Mouse (Mus musculus) ES-Bruce4 (cell line): ENCODE measurements around the gene Lsm3. TPM values are rescaled to one million over a fixed set of nuclear protein-coding genes. Genes with fewer than 3 reads are reported as not detected.
"Not testable (repeated sequence)": the region's sequence is repeated elsewhere in the genome, so short reads cannot be mapped to it uniquely, and the experiment has no call there.

ENCODE experiments used
- H3K27ac ChIP-seq: 2 replicates; pipeline ENCODE4 v1.5.1; 2012; ENCODE audit warnings: low read length, inconsistent platforms; ENCODE audit not compliant: insufficient read depth
- H3K27me3 ChIP-seq: 2 replicates; pipeline ENCODE4 v1.6.1; 2012; ENCODE audit warnings: mild to moderate bottlenecking, low read length, inconsistent platforms; ENCODE audit not compliant: control insufficient read depth, poor library complexity, insufficient read depth, severe bottlenecking
- H3K36me3 ChIP-seq: 2 replicates; pipeline ENCODE4 v1.6.1; 2012; ENCODE audit warnings: inconsistent platforms, mild to moderate bottlenecking, low read length, moderate library complexity; ENCODE audit not compliant: control insufficient read depth, poor library complexity, insufficient read depth, severe bottlenecking
- H3K4me1 ChIP-seq: one replicate; pipeline ENCODE4 v1.8.1; 2011; ENCODE audit warnings: low read length; ENCODE audit not compliant: control insufficient read depth, insufficient read depth
- H3K4me3 ChIP-seq: 2 replicates; pipeline ENCODE4 v1.5.1; 2011; ENCODE audit warnings: low read depth, mild to moderate bottlenecking, low read length
- H3K9ac ChIP-seq: 2 replicates; pipeline ENCODE4 v1.6.1; 2012; ENCODE audit warnings: low read depth, mild to moderate bottlenecking, inconsistent platforms; ENCODE audit not compliant: poor library complexity, severe bottlenecking
- H3K9me3 ChIP-seq: replicated peaks from 2 replicates; pipeline ENCODE4 v1.6.1; 2012; ENCODE audit warnings: mild to moderate bottlenecking, low read length, inconsistent platforms; ENCODE audit not compliant: control insufficient read depth, poor library complexity, insufficient read depth, severe bottlenecking
- CTCF ChIP-seq: IDR thresholded peaks from one replicate; pipeline ENCODE4 v1.8.1; 2011; ENCODE audit warnings: low read depth, low read length
- EP300 ChIP-seq: IDR thresholded peaks from 2 replicates; pipeline ENCODE4 v1.6.1; 2011; ENCODE audit warnings: low read depth, low read length; ENCODE audit not compliant: insufficient read depth
- POLR2A ChIP-seq: IDR thresholded peaks from one replicate; pipeline ENCODE4 v1.8.1; 2011; ENCODE audit warnings: low read length; ENCODE audit not compliant: insufficient read depth
- polyA plus RNA-seq: library from polyadenylated mRNA; stranded (reverse); fragments of >200 nt; gene quantifications from 2 replicates; pipeline ENCODE4 v1.2.4, GENCODE M21; 2011; ENCODE audit warnings: low read depth; ENCODE audit not compliant: missing spikeins, insufficient read depth, insufficient read length

Lsm3 gene
- polyA plus RNA-seq: 188 and 207 TPM in 2 replicates

DNA sequence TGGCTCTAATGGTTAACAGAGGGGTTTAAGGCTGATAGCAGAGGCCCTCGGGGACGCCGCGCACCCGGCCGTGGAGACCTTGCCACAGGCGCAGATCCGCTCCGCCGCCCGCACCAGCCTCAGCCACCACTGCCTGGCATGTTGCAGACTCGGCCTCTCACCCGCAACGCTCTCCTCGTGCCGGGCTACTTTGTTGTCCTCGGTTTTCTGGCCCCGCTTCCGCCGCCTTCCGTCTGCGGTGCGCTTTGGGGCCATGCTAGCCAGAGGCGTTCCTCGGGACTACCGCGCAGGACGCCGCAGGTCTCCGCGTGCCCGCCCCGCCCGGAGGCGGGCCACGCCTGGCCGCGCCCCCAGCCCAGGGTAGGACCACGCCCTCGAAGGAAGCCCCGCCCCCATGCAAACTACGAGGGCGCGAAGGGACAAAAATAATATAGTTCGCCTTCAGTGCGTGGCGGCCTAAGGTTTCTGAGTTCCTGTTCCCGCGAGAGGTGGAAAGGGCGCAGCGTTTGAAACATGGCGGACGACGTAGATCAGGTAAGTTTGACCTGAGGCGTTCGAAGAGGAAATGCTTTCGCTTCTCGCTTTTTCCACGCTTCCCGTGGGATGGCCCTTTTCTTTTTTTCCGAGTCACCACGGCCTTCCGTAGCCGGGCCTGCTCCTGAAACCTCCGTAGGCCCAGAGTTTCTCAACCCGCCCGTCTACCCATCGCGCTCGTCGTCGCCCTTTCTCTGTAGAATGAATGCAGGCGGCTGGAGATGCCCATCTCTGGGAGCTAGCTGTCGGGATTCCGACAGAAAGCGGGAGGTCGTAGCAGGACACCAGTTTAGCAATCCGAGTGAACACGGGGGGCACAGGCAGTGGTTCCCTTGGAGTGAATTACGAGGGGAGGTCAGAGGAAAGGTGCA lies at the start of gene Lsm3, which contains the start of gene Xpc:
Gene Lsm3 (plus strand): TSS at position 384 of the 905 bp plus-strand sequence.
Gene Xpc (minus strand): TSS at position 344 of the 905 bp plus-strand sequence.
- Histone ChIP-seq H3K27me3 (no peaks in the 10 kb centered on the region), H3K4me3 (peak within 1 kb of the TSS; percentile 99), H3K36me3 (peaks cover 33% of the 10 kb centered on the region), H3K9ac (peak within 1 kb of the TSS; percentile 96), H3K9me3 (no peaks in the 10 kb centered on the region), H3K4me1 (no peaks in the 10 kb centered on the region), H3K27ac (peak within 1 kb of the TSS; percentile 17; the same call in 1 of the 2 replicates)
- TF ChIP-seq POLR2A (peak; percentile 73), EP300 (peak; percentile 30; the same call in 1 of the 2 replicates), CTCF (no peak)

DNA sequence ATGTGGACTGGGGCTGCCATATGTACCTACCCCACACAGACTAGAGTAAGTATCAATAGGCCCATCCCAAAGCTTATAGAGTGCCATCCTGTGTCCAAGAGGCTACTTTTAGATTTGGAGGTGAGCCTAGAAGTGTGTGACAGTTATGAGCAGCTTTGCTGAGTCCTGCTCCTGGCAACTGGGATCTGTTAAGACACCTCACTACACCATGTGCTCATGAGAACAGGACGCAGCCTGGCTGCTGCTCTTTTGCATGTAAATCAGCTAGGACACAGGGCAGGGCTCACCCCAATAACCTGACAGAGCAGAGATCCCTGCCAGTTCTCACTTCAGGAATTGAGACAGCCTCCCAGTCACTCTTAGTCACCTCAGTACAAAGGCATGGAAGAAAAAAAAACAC lies 48.6 kb upstream of the Lsm3 start:
- H3K4me3 ChIP-seq: no peak overlapping the region
- no peaks in the 10 kb centered on the region for H3K9me3 ChIP-seq
- TF ChIP-seq EP300 (no peak), POLR2A (no peak), CTCF (no peak)
- no peak overlapping the region for H3K9ac ChIP-seq
- H3K4me1 ChIP-seq: peaks cover 7% of the 10 kb centered on the region
- H3K27me3 ChIP-seq: no peaks in the 10 kb centered on the region
- peaks cover 43% of the 10 kb centered on the region for H3K36me3 ChIP-seq
- no peak overlapping the region for H3K27ac ChIP-seq

DNA sequence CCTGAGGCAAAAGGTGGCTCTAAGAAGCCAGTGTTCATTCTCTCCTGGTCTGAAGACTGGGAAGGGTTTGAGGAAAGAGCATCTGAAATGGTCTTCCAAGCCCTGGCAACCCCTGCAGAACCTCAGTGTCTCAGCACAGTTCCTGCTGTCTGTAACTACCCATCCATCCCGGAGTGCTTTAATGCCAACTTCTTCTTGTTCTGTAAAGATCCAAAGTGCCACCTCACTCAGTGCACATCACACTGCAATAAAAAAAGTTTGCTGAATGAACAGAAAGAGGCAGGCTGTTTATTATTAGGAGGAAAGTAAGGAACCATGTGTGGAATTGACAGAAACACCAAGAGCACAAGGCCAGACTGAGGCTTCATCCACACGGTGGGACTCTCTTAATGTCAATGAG lies 45.0 kb upstream of the Lsm3 start:
- no peak overlapping the region for H3K9ac ChIP-seq
- H3K36me3 ChIP-seq: peaks cover 21% of the 10 kb centered on the region
- H3K27ac ChIP-seq: no peak overlapping the region

DNA sequence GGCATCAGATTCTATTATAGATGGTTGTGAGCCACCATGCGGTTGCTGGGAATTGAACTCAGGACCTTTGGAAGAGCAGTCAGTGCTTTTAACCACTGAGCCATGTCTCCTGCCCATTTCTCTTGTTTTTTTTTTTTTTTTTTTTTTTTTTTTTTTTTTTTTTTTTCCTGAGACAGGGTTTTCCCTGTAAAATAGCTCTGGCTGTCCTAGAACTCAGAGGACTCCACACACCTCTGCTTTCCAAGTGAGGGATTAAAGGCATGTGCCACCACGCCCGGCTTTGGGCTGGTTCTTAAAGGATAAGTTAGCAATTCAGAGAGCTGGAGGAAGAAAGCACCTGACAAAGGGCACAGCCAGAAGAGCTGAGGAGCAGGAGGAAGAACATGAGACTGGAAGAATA lies 44.3 kb upstream of the Lsm3 start:
- peak overlapping the region; percentile 86 for H3K9ac ChIP-seq
- H3K36me3 ChIP-seq: peaks cover 14% of the 10 kb centered on the region

More for the DNA sequence above, 45.0 kb upstream of the Lsm3 start:
- Histone ChIP-seq H3K4me3 (no peak overlapping the region), H3K9me3 (no peaks in the 10 kb centered on the region), H3K27me3 (no peaks in the 10 kb centered on the region), H3K4me1 (peaks cover 7% of the 10 kb centered on the region)
- no peak for TF ChIP-seq CTCF
- TF ChIP-seq EP300: no peak
- no peak for TF ChIP-seq POLR2A

DNA sequence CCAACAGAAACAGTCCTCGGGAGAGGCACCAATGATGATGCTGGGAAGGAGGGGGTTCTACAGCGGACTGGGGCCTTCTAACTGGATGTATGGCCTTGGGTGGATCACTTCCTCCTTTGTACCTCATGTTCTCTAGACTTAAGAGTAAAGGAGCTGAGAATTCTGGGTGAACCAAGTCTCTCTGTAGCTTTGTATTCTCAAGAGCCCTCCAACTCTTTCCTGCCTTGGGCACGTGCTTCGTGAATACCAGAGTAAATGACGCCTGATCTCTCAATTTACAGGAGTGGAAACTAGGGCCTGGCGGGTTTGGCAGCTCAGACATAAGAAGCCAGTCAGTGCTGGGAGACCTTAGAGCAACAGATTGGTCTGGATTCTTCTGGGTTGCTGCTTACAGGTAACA lies 43.4 kb upstream of the Lsm3 start:
- Histone ChIP-seq H3K4me1 (peaks cover 7% of the 10 kb centered on the region), H3K36me3 (peaks cover 6% of the 10 kb centered on the region), H3K9ac (peak overlapping the region; percentile 86), H3K4me3 (peak overlapping the region; percentile 78), H3K9me3 (no peaks in the 10 kb centered on the region), H3K27me3 (no peaks in the 10 kb centered on the region), H3K27ac (peak overlapping the region; percentile 10; the same call in 1 of the 2 replicates)
- TF ChIP-seq POLR2A: no peak
- TF ChIP-seq EP300: no peak
- TF ChIP-seq CTCF: no peak

More for the DNA sequence above, 44.3 kb upstream of the Lsm3 start:
- H3K27me3 ChIP-seq, H3K9me3 ChIP-seq, H3K27ac ChIP-seq, H3K4me1 ChIP-seq: not testable (repeated sequence)
- H3K4me3 ChIP-seq: peak overlapping the region; percentile 22; the same call in 1 of the 2 replicates
